Mouse (Mus musculus) cerebellum, adult 2 months (tissue): ENCODE measurements around the gene Cdc42ep1.

Experiments
- CTCF ChIP-seq: fragments of 200-500 bp; IDR thresholded peaks from 2 replicates; pipeline ENCODE4 v1.5.1; 2011; ENCODE audit warnings: low read depth, mild to moderate bottlenecking, control low read depth, low read length, moderate library complexity, borderline replicate concordance; ENCODE audit not compliant: insufficient read depth
- POLR2A ChIP-seq: fragments of 200-500 bp; IDR thresholded peaks from 2 replicates; pipeline ENCODE4 v1.6.1; 2011; ENCODE audit warnings: low read length, control low read depth, borderline replicate concordance; ENCODE audit not compliant: insufficient read depth

DNA sequence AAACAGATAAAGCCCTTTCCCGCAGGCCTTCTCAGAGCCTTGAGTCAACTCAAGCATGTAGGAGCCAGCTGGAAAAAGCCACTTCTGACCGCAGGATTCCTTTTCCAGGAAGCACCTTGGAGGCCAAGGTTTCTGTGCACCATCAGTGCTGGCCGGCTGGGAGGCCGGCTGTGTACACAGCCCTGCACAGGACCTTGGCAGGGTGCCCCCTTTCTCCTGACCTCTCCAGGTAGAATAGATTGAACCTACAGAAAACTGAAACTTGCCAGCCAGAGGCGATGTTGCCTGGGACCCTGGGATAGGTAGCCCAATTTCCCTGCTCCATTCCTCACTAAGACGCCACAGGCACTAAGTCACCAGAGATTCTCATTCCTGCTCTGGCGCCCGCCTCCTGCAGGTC lies 3.4 kb downstream of the Cdc42ep1 start:
- TF ChIP-seq POLR2A: no peak
- TF ChIP-seq CTCF: no peak
